Mouse (Mus musculus): Measurements from ENCODE around the gene Armh4. TPM values are rescaled to one million over a fixed set of nuclear protein-coding genes. Genes with fewer than 3 reads are reported as not detected.
A peak's percentile ranks its signal among the peaks of the same experiment; 100 is the strongest.

The Armh4 gene
- total and polyA plus RNA-seq, 2 experiments from 2014 or later, result 12.7 to 29.2 TPM

DNA sequence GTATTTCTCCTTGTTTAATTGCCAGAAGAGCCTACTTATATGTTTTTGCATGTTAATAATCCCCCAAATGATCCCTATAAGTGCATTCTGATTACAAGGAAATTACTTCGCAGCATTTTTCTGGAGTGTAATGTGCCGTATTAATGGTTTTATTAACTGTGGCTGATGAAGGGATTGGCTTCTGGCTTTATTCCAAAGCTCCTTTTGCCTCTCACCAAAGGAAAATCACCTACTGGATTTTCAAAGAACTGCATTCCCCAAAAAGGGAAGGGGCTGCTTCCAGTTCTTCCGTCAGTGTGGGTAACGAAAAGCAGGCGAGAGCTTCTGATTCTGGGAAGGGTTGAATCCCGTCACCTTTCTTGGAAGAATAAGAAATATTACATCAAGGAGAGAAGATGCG, 43.9 kb downstream of the Armh4 start:
- Histone ChIP-seq H3K27me3 (ENCODE audit: control insufficient read depth, insufficient read depth, low read length) (no peaks in the 10 kb centered on the region), H3K9me3 (replicated peaks; ENCODE audit: control insufficient read depth, low read length) (no peaks in the 10 kb centered on the region), H3K27ac (ENCODE audit: low read depth) (no peak overlapping the region), H3K4me1 (ENCODE audit: control insufficient read depth, insufficient read depth) (peaks cover 5% of the 10 kb centered on the region), H3K36me3 (replicated peaks; ENCODE audit: control insufficient read depth, insufficient read depth, low read length) (no peaks in the 10 kb centered on the region), H3K4me2 (ENCODE audit: low read depth, low read length) (no peak overlapping the region), H3K9ac (replicated peaks; ENCODE audit: low read depth, low read length) (no peak overlapping the region), H3K4me3 (ENCODE audit: low read depth, low read length) (no peak overlapping the region)
- DNase-seq (ENCODE audit: low spot score) (peak; percentile 34), ATAC-seq (ENCODE audit: insufficient read depth, low read depth) (no peak)
- WGBS, result 43% methylated on average over 7 of the region's 7 CpGs
- TF ChIP-seq EP300 (IDR thresholded peaks at IDR 0.05; ENCODE audit: low read depth), result no peak
- no peak for TF ChIP-seq CTCF (IDR thresholded peaks at IDR 0.05; ENCODE audit: low read depth)

DNA sequence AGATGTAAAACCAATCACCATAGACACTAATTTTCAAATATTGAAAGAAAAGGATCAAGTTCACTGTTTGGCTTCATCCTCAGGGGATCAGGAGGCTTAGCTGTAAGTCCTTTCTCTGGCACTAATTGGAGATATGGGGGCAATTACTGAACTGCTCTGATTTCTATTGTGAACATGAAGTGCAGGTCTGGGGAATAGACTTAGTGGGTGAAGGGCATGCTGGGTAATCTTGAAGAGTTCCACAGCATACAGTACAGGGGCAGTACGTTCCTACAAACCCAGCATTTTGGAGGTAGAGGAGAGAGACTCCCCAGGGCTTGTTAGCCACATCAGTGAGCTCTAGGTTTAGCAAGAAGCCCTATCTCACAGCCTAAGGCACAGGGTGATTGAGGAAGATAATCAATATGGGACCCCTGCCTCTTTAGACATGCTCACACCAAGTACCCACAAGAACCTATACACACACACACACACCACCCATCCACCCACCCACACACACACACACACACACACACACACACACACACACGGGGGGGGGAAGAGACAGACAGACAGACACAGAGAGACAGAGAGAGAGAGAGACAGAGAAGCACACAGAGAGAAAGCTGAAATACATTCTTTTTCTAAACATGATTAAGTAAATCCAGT, 44.6 kb downstream of the Armh4 start:
- no peak overlapping the region for H3K4me3 ChIP-seq (ENCODE audit: low read depth, low read length)
- H3K36me3 ChIP-seq (replicated peaks; ENCODE audit: control insufficient read depth, insufficient read depth, low read length), result no peaks in the 10 kb centered on the region
- no peak for TF ChIP-seq EP300 (IDR thresholded peaks at IDR 0.05; ENCODE audit: low read depth)
- no peak for TF ChIP-seq CTCF (IDR thresholded peaks at IDR 0.05; ENCODE audit: low read depth)
- no peak overlapping the region for H3K9ac ChIP-seq (replicated peaks; ENCODE audit: low read depth, low read length)
- DNase-seq (ENCODE audit: low spot score), result no peak
- no peaks in the 10 kb centered on the region for H3K9me3 ChIP-seq (replicated peaks; ENCODE audit: control insufficient read depth, low read length)
- no peak for ATAC-seq (ENCODE audit: insufficient read depth, low read depth)
- no peak overlapping the region for H3K27ac ChIP-seq (ENCODE audit: low read depth)
- no peak overlapping the region for H3K4me2 ChIP-seq (ENCODE audit: low read depth, low read length)
- 82% methylated on average over 1 of the region's 2 CpGs for WGBS
- H3K4me1 ChIP-seq (ENCODE audit: control insufficient read depth, insufficient read depth), result peaks cover 1% of the 10 kb centered on the region; the same call in 1 of the 2 replicates
- no peaks in the 10 kb centered on the region for H3K27me3 ChIP-seq (ENCODE audit: control insufficient read depth, insufficient read depth, low read length)

DNA sequence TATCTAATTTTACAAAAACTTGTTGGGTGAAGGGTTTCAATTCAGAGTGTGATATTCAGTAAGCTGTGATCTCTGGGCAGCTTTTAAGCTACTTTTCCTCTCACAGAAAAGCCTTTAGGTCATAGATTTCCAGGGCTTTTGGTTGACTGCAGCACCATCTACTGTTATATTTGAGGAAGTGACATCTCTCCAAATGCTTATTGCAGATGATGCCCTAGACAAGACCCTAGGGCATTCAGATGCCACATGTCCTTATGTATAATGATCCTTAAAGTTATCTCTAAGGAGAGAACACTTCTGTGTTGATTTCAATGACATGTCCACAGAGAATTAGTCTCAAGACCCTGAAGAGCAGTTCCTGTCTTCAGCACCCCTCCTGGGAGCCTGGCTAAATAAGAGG, 49.2 kb downstream of the Armh4 start:
- no peaks in the 10 kb centered on the region for H3K27me3 ChIP-seq (ENCODE audit: control insufficient read depth, insufficient read depth, low read length)
- H3K9me3 ChIP-seq (replicated peaks; ENCODE audit: control insufficient read depth, low read length), result no peaks in the 10 kb centered on the region
- no peak overlapping the region for H3K4me3 ChIP-seq (ENCODE audit: low read depth, low read length)
- no peaks in the 10 kb centered on the region for H3K4me1 ChIP-seq (ENCODE audit: control insufficient read depth, insufficient read depth)
- no peak for TF ChIP-seq EP300 (IDR thresholded peaks at IDR 0.05; ENCODE audit: low read depth)
- peak; percentile 66 for TF ChIP-seq CTCF (IDR thresholded peaks at IDR 0.05; ENCODE audit: low read depth)
- H3K27ac ChIP-seq (ENCODE audit: low read depth), result no peak overlapping the region
- no peak overlapping the region for H3K4me2 ChIP-seq (ENCODE audit: low read depth, low read length)
- no peak overlapping the region for H3K9ac ChIP-seq (replicated peaks; ENCODE audit: low read depth, low read length)
- no peaks in the 10 kb centered on the region for H3K36me3 ChIP-seq (replicated peaks; ENCODE audit: control insufficient read depth, insufficient read depth, low read length)
- no peak for ATAC-seq (ENCODE audit: insufficient read depth, low read depth)
- DNase-seq (ENCODE audit: low spot score), result peak; percentile 57

DNA sequence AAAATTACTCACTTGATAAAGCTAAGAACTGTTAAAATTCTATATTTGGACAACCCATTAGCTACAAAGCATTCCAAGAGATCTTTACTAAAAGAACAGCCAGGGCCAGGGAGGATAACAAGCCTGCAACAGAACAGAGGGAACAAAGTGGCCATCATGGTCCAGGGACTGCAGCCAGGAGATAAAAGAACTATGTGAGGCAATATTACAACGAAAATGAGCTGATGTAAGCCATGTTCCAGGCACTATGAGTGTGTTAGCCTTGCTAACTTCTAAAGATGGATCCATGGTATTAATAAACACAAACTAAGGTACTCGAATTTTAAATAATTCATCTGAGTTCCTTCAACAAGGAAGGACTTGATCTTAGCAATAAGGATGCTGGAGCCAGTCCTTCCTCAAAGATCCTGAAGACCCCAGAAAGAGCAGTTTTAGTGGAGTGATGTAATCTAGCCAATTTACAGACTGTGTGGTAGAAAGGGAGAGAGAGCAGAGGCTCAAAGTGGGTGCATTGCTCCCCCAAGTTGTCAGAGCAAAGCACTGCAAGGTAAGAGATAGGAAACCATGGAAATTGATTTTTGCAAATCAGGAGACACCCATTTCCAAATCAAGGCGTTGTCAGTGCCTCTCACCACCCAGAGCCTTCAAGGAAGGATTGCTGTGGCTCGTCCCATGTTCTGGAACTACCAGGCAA, 59.7 kb downstream of the Armh4 start:
- ATAC-seq (ENCODE audit: insufficient read depth, low read depth) (peak; percentile 86), DNase-seq (ENCODE audit: low spot score) (peak; percentile 36)
- H3K27ac ChIP-seq (ENCODE audit: low read depth), result no peak overlapping the region
- no peaks in the 10 kb centered on the region for H3K9me3 ChIP-seq (replicated peaks; ENCODE audit: control insufficient read depth, low read length)
- H3K36me3 ChIP-seq (replicated peaks; ENCODE audit: control insufficient read depth, insufficient read depth, low read length), result no peaks in the 10 kb centered on the region
- H3K27me3 ChIP-seq (ENCODE audit: control insufficient read depth, insufficient read depth, low read length), result no peaks in the 10 kb centered on the region
- WGBS, result 30% methylated on average over 4 of the region's 4 CpGs
- H3K4me3 ChIP-seq (ENCODE audit: low read depth, low read length), result no peak overlapping the region
- H3K9ac ChIP-seq (replicated peaks; ENCODE audit: low read depth, low read length), result no peak overlapping the region
- no peaks in the 10 kb centered on the region; the same call in 1 of the 2 replicates for H3K4me1 ChIP-seq (ENCODE audit: control insufficient read depth, insufficient read depth)
- H3K4me2 ChIP-seq (ENCODE audit: low read depth, low read length), result no peak overlapping the region
- TF ChIP-seq CTCF (IDR thresholded peaks at IDR 0.05; ENCODE audit: low read depth) (peak; percentile 60), EP300 (IDR thresholded peaks at IDR 0.05; ENCODE audit: low read depth) (no peak)

DNA sequence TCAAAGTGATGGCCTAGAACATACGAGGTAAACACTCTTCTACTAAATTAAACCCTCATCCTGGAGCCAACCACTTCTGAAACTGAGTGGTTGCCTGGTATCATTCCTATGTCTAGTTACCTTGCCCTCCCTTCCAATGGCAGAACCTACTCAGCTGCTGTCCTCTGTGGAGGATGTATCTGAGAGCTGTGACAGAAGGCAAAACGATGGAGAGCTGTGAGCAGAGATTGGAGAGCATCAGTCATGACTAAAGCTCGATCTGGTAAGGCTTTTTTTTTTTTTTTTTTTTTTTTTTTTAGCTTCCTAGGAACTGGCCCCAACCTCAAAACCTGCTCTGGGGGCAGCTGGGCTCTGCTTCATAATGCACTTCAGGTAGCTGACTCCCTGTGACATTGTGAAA, 60.4 kb downstream of the Armh4 start:
- no peak overlapping the region for H3K27ac ChIP-seq (ENCODE audit: low read depth)
- DNase-seq (ENCODE audit: low spot score) (no peak), ATAC-seq (ENCODE audit: insufficient read depth, low read depth) (no peak)
- H3K9me3 ChIP-seq (replicated peaks; ENCODE audit: control insufficient read depth, low read length), result no peaks in the 10 kb centered on the region
- H3K4me3 ChIP-seq (ENCODE audit: low read depth, low read length), result no peak overlapping the region
- no peak for TF ChIP-seq CTCF (IDR thresholded peaks at IDR 0.05; ENCODE audit: low read depth)
- TF ChIP-seq EP300 (IDR thresholded peaks at IDR 0.05; ENCODE audit: low read depth), result no peak
- 39% methylated on average over 3 of the region's 3 CpGs for WGBS
- H3K4me2 ChIP-seq (ENCODE audit: low read depth, low read length), result no peak overlapping the region
- no peaks in the 10 kb centered on the region; the same call in 1 of the 2 replicates for H3K4me1 ChIP-seq (ENCODE audit: control insufficient read depth, insufficient read depth)
- H3K27me3 ChIP-seq (ENCODE audit: control insufficient read depth, insufficient read depth, low read length), result no peaks in the 10 kb centered on the region
- H3K9ac ChIP-seq (replicated peaks; ENCODE audit: low read depth, low read length), result no peak overlapping the region
- no peaks in the 10 kb centered on the region for H3K36me3 ChIP-seq (replicated peaks; ENCODE audit: control insufficient read depth, insufficient read depth, low read length)
